Mouse (Mus musculus): ENCODE data around the gene Lamp1. TPM values are rescaled to one million over a fixed set of nuclear protein-coding genes. Genes with fewer than 3 reads are reported as not detected.

Lamp1 gene
- polyA plus RNA-seq, 1 experiment from 2014 or later = 930 TPM

DNA sequence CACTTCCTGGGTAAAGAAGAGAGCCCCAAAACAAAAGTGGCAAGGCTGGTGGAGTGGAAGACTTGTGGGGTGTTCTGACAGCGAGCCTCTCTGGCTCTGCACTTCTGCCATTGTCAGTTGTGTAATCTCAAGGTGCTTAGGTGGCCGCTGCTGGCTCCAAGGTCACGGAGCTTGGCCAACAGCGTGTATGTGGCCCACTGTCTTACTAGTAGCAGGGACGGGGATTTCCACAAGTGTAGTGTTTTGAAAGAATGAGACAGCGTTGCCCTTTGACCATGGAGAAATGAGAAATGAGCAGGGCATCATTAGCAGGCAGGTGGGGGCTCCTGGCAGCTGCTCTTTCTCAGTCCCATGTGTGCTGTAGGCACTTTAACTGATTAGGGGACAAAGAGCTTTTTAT, 3.1 kb downstream of the Lamp1 start:
- H3K27me3 ChIP-seq = no peaks in the 10 kb centered on the region
- no peak for DNase-seq (ENCODE audit: low read depth, low spot score)
- POLR2A ChIA-PET = no interaction called here
- CTCF ChIA-PET = no interaction called here
- in situ Hi-C loops (cut with MboI; ENCODE audit: low pct_unique_long_range_greater_than_20kb) = no loop called here
- TF ChIP-seq CTCF (IDR thresholded peaks at IDR 0.05) = no peak
- no peak for ATAC-seq

GRCm38 (mm10) chr8:13163563-13163962, 4.6 kb downstream of the Lamp1 start:
- POLR2A ChIA-PET = no interaction called here
- H3K27me3 ChIP-seq = no peaks in the 10 kb centered on the region
- no peak for TF ChIP-seq CTCF (IDR thresholded peaks at IDR 0.05)
- in situ Hi-C loops (cut with MboI; ENCODE audit: low pct_unique_long_range_greater_than_20kb) = no loop called here
- no peak for DNase-seq (ENCODE audit: low read depth, low spot score)
- no peak for ATAC-seq
- CTCF ChIA-PET = interaction anchor here (0.9 to 1.1 kb wide), 2 partner anchors 8 to 11 kb away, joined by 3 read pairs; no protein-coding TSS in a partner anchor

DNA sequence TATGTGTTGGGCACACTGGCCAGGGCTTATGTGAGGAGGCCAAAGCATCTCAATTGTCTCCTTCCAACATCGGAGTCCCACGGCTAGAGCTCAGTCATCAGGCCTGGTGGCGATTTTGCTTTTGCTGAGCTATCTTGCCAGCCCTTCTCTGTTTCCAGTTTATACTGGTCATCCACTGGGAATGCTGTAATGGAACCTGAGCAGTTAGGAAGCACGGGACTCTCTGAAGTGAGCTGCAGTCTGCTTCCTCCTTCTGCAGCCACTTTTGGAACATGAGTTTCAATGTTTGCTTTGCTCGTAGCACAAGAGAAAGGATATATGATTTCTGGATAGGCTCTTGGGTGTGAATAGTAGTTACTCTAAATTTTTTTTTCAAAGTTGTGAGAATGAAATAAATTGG, 5.4 kb downstream of the Lamp1 start:
- ATAC-seq = no peak
- DNase-seq (ENCODE audit: low read depth, low spot score) = no peak
- ChIA-PET CTCF (no interaction called here), POLR2A (interaction anchor here (0.6 kb wide), 1 partner anchor 42 kb away, joined by 5 read pairs; no protein-coding TSS in a partner anchor)
- in situ Hi-C loops (cut with MboI; ENCODE audit: low pct_unique_long_range_greater_than_20kb) = no loop called here
- no peaks in the 10 kb centered on the region for H3K27me3 ChIP-seq
- no peak for TF ChIP-seq CTCF (IDR thresholded peaks at IDR 0.05)

GRCm38 (mm10) chr8:13170510-13170909, 11.5 kb downstream of the Lamp1 start:
- H3K27me3 ChIP-seq = no peaks in the 10 kb centered on the region
- DNase-seq (ENCODE audit: low read depth, low spot score) = no peak
- no peak for TF ChIP-seq CTCF (IDR thresholded peaks at IDR 0.05)
- ChIA-PET POLR2A (no interaction called here), CTCF (no interaction called here)
- in situ Hi-C loops (cut with MboI; ENCODE audit: low pct_unique_long_range_greater_than_20kb) = no loop called here
- ATAC-seq = no peak

DNA sequence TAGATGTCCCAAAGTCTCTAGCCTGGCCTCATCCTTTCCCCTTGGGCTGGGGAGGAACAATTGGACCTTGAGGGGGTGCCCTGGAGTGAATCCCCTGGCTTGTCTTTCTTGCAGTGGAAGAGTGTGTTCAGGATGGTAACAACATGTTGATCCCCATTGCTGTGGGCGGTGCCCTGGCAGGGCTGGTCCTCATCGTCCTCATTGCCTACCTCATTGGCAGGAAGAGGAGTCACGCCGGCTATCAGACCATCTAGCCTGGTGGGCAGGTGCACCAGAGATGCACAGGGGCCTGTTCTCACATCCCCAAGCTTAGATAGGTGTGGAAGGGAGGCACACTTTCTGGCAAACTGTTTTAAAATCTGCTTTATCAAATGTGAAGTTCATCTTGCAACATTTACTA, 15.3 kb downstream of the Lamp1 start:
- no peaks in the 10 kb centered on the region for H3K27me3 ChIP-seq
- DNase-seq (ENCODE audit: low read depth, low spot score) = no peak
- ChIA-PET POLR2A (no interaction called here), CTCF (interaction anchor here (1.1 kb wide), 1 partner anchor 11 kb away, joined by 3 read pairs; no protein-coding TSS in a partner anchor)
- ATAC-seq = no peak
- TF ChIP-seq CTCF (IDR thresholded peaks at IDR 0.05) = no peak
- in situ Hi-C loops (cut with MboI; ENCODE audit: low pct_unique_long_range_greater_than_20kb) = no loop called here

- no peaks in the 10 kb centered on the region for H3K27me3 ChIP-seq
- TF ChIP-seq CTCF (IDR thresholded peaks at IDR 0.05) = no peak
- ChIA-PET CTCF (interaction anchor here (1.1 kb wide), 1 partner anchor 12 kb away, joined by 3 read pairs; no protein-coding TSS in a partner anchor), POLR2A (no interaction called here)
- DNase-seq (ENCODE audit: low read depth, low spot score) (no peak), ATAC-seq (no peak)
- in situ Hi-C loops (cut with MboI; ENCODE audit: low pct_unique_long_range_greater_than_20kb) = no loop called here
Observed at GRCm38 (mm10) chr8:13174811-13175210, 15.8 kb downstream of the Lamp1 start.

- POLR2A ChIA-PET = no interaction called here
- DNase-seq (ENCODE audit: low read depth, low spot score) = no peak
Observed at GRCm38 (mm10) chr8:13175650-13176049, 16.7 kb downstream of the Lamp1 start.

GRCm38 (mm10) chr8:13177173-13177852, 18.4 kb downstream of the Lamp1 start:
- H3K27me3 ChIP-seq = no peaks in the 10 kb centered on the region
- no peak for TF ChIP-seq CTCF (IDR thresholded peaks at IDR 0.05)
- ATAC-seq (no peak), DNase-seq (ENCODE audit: low read depth, low spot score) (no peak)
- ChIA-PET POLR2A (interaction anchor here (0.6 kb wide), 1 partner anchor 29 kb away, joined by 5 read pairs; no protein-coding TSS in a partner anchor), CTCF (interaction anchor here (0.8 kb wide), 1 partner anchor 99 kb away, joined by 3 read pairs; no protein-coding TSS in a partner anchor)
- in situ Hi-C loops (cut with MboI; ENCODE audit: low pct_unique_long_range_greater_than_20kb) = no loop called here

More at GRCm38 (mm10) chr8:13175650-13176049, 16.7 kb downstream of the Lamp1 start:
- no peaks in the 10 kb centered on the region for H3K27me3 ChIP-seq
- CTCF ChIA-PET = no interaction called here
- ATAC-seq = no peak
- in situ Hi-C loops (cut with MboI; ENCODE audit: low pct_unique_long_range_greater_than_20kb) = no loop called here
- TF ChIP-seq CTCF (IDR thresholded peaks at IDR 0.05) = no peak

- ATAC-seq (no peak), DNase-seq (ENCODE audit: low read depth, low spot score) (no peak)
- ChIA-PET POLR2A (interaction anchor here (0.7 kb wide), 1 partner anchor 9 kb away, joined by 3 read pairs; no protein-coding TSS in a partner anchor), CTCF (no interaction called here)
- in situ Hi-C loops (cut with MboI; ENCODE audit: low pct_unique_long_range_greater_than_20kb) = no loop called here
- no peak for TF ChIP-seq CTCF (IDR thresholded peaks at IDR 0.05)
- H3K27me3 ChIP-seq = no peaks in the 10 kb centered on the region
Observed at GRCm38 (mm10) chr8:13178137-13178536, 19.2 kb downstream of the Lamp1 start.

DNA sequence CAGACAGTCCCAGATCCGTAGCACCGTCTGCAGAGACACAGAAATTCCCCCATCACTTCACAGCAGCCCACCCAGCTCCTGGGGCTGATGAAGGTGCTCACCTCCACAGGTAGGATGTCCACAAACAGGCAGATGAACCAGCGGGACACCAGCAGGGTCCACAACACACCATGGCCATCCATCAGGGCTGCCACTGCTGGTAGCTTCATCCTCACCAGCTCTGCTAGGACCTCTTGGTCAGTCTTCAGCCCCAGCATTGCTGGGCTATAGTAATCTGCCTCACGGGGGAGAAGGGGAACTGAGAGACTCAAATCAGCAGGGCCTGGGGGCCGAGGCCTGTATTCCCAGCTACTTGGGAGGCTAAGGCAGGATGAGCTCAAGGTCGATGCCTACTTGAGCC, 20.5 kb downstream of the Lamp1 start:
- ChIA-PET CTCF (no interaction called here), POLR2A (no interaction called here)
- no peak for TF ChIP-seq CTCF (IDR thresholded peaks at IDR 0.05)
- DNase-seq (ENCODE audit: low read depth, low spot score) (no peak), ATAC-seq (no peak)
- in situ Hi-C loops (cut with MboI; ENCODE audit: low pct_unique_long_range_greater_than_20kb) = no loop called here
- no peaks in the 10 kb centered on the region for H3K27me3 ChIP-seq

- ChIA-PET CTCF (no interaction called here), POLR2A (interaction anchor here (0.7 kb wide), 1 partner anchor 19 kb away, joined by 3 read pairs; no protein-coding TSS in a partner anchor)
- ATAC-seq (no peak), DNase-seq (ENCODE audit: low read depth, low spot score) (no peak)
- in situ Hi-C loops (cut with MboI; ENCODE audit: low pct_unique_long_range_greater_than_20kb) = no loop called here
- H3K27me3 ChIP-seq = no peaks in the 10 kb centered on the region
- no peak for TF ChIP-seq CTCF (IDR thresholded peaks at IDR 0.05)
Observed at GRCm38 (mm10) chr8:13179948-13180347, 21.0 kb downstream of the Lamp1 start.

All from Patski (cell line).